Mouse (Mus musculus) thymus, adult 2 months (tissue): Measurements from ENCODE around the gene Mrps23.

Source experiments
- CTCF ChIP-seq: fragments of 200-500 bp; IDR thresholded peaks from 2 replicates; pipeline ENCODE4 v1.5.1; 2012; ENCODE audit warnings: mild to moderate bottlenecking, control low read depth, low read length, moderate library complexity, borderline replicate concordance; ENCODE audit not compliant: control insufficient read depth, poor library complexity, insufficient read depth; ENCODE audit errors: extremely low read depth
- POLR2A ChIP-seq: fragments of 200-500 bp; IDR thresholded peaks from 2 replicates; pipeline ENCODE4 v1.6.1; 2012; ENCODE audit warnings: mild to moderate bottlenecking, low read length, control low read depth, moderate library complexity; ENCODE audit not compliant: control insufficient read depth, poor library complexity, insufficient read depth; ENCODE audit errors: extremely low read depth

DNA sequence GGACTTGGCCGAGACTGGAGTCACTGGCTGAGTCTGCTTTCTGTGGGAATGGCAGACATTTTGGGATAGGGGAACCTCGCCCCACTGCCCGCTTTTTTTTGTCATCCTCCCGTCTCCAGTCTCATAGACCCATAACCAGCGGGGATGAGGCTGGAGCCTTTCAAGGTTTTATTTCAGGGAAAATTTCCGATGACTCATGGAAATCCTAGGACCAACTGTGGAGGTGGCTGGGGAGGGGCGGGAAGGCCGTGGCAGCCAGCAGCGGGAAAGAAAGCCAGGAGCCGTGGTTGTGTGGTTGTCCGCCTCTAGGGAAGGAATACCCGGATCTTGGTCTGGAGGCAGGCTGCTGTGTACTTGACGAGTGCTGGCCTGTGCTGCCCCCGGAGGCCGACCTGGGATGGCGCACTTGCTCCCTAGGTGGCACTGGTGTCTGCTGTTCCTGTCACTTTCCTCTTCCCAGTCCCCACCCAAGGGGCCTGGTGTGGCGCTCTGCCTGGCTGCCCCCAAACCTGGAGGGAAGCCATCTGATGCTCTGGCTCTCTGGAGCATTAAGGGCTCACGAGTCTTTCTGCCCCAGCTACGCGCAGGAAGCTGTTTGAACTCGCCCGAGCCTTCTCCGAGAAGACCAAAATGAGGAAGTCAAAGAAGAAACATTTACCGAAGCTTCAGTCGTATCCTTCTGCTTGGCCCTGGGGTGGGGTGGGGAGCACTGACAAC is 16.6 kb upstream of the Mrps23 start:
- peak; percentile 79 for TF ChIP-seq CTCF
- no peak for TF ChIP-seq POLR2A
